Mouse (Mus musculus): ENCODE results near the gene Rac2. TPM values are rescaled to one million over a fixed set of nuclear protein-coding genes. Genes with fewer than 3 reads are reported as not detected.
A peak's percentile ranks its signal among the peaks of the same experiment; 100 is the strongest.

Rac2 gene
- 1 to 10 TPM; 2.1 to 2.6 TPM for total RNA-seq (2021)

DNA sequence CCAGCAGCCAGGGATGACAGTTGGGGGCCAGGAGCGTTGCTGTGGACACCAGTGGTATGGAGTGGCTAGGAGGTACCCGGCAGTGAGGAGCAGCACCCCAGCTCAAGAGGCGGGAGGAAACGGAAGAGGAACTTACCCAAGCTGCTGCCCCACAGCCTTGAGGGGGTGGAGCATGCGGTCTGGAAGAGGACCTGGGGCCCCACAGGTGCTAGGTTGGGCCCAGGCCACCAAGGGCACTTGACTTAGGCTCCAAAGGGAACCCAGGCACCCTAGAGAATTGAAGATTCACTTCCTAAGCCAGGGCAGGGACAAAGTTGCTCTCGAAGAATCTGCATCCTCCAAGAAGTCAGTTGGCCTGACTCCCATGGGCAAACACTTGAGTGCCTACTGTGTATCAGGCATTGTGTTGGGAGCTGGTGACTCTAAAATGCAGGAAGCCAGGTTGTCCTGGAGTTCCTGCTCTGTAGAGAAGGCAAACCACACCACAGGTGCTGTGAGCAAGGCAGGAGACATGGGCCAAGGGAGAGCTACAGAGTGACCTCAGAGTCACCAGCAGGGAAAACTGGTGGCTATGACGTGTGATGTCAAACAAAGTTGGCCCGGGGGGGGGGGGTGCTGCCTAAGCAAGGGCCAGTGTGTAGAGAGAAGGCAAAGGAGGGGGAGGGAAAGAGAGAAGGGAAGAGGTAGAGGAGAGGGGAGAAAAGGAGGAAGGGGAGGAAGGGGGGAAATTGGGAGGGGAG lies at the start of gene Rac2:
TSS of gene Rac2 (minus strand) at position 126 of the 740 bp plus-strand sequence.
- no peak for DNase-seq

DNA sequence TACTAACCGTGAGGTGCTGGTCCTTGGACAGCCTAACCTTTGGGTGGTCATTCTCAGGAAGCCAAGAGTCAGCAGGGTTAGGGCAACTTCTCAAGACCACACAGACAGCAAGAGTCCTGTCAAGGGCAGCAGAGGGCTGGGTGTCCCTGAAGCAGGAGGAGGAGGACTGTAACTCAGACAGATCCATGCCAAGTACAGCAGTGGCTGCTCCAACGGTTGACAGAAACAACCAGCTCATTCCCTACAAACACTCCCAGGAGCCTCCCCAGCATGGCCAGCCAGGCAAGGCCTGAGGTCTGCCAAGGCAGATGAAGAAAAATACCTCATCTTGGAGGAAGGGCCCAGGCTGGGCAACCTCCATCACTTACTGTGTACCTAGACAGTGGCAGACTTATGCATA lies 44.4 kb upstream of the Rac2 start:
- no peak for DNase-seq

DNA sequence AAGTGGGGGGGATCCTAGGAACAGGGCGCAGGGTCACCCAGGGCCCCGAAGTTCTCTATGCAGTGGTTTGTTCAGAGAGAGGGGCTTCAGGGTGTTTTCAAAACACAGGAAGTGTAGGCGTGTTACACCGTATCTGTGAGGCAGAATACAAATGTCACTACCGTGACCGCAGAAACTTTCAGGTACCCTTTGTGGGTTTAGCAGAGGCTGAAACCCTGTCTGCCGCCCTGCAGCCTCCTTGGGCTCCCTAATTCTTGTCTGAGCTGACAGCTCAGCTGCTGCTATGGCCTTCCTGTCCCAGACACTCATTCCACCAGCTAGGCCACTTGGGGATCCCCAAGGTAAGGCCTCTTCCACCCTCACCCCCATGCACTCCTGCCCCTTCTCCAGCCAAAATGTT lies 42.0 kb upstream of the Rac2 start:
- no peak for DNase-seq

DNA sequence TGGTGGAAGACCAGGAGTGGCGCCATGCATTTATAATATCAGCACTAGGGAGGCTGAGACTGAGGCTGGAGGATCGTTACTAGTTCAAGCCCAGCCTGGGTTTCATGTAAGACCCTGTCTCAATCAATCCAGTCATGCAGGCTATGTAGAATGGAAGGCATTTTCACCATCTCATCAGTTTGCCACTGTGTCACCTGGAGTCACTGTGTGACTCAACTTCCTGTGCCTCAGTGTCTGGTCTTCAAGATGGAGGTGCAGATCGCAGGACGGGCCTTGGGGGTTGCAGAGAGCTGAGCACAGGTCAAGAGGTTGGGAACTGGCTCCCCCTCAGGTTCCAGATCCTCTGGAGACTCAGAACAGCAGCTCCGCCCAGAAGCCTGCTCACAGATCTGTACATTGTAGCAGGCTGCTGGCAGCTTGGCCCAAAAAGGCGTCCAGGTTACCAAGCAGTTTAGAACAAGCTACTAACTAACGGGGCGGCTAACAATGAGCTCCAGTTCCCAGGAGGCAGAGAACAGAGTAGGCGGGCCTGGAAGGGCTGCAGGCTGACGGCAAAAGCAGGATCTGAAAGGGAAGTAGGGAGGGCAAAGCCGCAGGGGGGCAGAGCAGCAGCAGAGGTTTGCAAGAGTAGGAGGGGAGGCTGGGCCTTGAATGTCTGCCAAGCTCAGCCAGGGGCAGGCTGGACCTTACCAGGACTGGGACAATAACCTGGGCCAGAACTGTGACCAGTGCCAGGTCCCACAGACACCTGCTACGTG lies 38.3 kb upstream of the Rac2 start:
- DNase-seq = peak; percentile 20

DNA sequence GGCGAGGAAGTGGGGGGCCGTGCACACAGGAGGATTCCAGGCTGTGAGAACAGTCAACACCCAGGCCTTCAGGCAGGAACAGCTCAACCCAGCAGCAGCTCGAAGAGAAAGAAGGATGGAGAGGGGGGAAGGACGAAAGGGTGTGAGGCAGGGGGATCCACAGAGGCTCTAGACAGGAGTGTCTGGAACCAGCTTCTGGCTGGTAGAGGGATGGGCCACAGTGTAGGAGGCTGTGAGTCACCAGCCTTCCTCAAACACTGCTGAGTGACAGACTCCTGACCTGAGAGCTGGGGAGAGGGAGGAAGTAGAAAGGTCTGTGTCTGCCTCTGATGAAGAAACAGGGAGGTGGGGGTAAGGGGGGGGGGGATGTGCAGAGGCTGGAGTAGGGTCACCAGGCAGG lies 34.9 kb upstream of the Rac2 start:
- no peak for DNase-seq

DNA sequence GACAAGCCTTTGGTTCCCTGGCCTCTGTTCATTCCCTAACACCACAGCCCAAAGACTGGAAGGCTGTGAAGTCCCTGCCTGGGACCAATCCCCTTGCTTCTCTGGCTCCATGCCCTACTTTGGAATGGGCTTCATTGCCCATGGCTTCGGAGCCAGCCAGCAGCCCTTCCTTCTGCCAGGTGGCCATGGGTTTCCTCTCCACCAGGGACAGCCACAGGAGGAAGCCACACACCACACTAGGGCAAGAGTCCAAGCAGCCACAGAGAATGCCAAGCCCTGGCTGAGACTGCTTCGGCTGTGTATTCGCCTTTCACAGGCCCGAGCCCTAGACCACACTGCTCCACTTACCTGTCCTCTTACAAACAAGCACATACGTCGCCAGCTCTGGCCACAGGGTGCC lies 33.5 kb upstream of the Rac2 start:
- DNase-seq = no peak

DNA sequence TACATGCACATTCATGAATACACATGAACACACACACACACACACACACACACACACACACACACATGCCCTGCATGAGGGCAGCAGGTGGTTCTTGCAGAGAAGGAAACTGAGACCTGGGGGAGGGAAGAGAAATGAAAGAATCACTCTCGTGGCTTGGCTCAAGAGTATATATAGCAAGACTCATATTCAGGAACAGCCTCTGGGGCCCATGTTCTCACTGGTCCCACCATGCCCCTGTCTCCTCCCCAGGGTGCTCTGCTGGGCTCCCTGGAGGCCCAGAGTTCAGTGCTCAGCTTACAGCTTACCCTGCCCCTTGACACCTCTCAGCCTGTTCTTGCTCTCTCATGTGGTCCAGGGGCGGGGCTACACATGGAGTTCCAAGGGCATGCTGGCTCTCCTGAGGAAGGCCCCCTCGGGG lies 32.8 kb upstream of the Rac2 start:
- DNase-seq = no peak

DNA sequence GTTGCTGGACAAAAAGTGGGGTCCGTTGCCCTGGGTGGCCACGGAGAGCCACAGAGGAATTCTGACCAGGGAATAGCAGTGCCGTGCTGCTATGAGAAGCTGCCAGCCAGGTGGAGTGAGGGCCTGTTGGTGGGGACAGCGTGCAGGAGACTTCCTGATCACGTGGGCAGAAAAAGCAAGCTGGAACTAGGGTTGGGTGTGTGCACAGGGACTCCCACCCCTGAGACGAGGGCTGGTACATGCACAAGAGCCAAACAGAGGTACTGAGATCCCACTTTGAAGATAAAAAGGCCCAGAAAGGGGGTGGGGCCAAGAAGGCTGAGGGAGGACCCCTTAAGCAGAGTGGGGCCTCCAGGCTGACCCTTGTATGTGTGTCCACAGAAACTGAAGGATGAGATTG lies 31.7 kb upstream of the Rac2 start:
- no peak for DNase-seq

DNA sequence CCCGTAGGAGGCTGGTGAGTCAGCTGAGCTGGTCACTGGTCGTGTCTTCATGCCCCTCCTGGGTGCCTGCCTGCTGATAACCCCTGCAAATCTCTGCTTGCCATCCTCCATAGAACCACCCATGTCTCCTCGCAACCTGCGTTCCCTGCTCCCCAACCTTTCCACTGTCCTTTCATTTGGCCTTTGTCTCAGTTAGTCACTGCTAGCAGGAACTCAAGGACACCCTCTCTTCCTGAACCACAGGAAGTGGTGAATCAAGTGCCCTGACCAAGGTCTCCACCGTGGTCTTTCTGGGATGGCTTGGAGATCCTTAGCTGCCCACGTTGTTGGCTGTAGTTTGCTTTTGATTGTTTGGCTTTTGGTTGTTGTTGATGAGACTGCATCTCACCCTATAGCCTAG lies 28.6 kb upstream of the Rac2 start:
- no peak for DNase-seq

DNA sequence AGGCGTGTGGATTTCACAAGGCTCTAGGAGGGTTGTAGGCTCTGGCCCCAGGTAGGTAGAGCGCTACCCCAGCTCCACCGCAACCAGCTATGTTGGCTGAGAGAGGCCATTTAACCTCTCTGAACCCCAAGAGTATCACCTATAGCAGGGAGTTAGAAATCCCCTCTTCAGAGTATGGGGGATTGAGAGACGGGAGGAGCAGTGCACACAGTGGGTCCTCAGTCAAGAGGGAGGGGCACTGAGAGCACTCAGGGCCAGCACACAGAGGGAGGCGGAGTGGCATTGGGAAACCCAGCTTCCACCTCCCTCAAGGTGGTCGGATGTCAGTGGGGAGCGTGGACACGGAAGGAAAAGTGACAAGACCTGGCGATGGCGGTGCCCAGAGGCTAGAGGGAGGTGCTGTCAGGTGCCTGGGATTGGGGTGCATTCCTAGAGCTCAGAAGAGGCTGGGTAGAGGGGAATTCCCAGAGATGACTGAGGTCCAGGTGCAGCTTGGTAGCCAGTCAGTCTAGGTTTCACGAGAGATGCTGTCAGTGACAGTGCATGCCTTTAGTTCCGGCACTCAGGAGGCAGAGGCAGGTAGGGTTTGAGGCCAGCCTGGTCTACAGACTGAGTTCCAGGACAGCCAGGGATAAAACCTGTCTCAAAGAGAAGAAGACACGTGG lies 27.1 kb upstream of the Rac2 start:
- DNase-seq = no peak

DNA sequence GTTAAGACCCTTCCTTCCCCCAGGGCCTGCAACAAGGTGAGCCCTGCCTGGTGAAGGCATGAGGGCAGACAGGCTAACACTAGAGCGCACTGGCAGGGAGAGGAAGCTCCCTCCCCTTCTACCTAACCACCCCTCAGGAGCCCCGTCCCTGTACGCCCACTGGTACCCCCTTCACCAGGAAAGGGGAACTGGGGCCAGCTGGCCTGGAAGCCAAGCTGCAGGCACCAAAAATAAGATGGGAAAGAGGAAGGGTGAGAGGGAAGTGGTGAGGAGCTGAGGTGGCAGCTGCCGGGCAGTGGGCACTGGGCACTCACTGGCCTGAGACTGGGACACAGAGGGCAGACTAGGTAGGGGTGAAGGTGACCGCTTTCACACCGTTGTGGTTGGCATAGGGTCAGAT lies 26.5 kb upstream of the Rac2 start:
- no peak for DNase-seq

DNA sequence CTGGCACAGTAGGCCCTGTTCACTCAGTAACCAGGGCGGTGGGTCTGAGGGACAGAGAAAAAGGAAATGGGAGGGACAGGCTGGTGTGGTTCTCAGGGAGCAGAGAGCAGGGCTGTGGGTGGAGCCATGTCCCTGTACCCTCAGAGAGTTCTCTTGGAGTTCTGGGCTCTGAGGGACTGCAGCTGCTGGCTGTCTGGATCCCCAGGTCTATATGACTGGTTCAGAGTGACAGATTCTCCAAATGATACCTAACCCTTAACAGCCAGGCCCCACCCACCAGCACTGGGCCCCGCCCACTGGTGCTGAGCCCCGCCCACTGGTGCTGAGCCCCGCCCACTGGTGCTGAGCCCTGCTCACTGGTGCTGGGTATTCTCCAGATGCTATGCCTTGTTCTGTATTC lies 25.1 kb upstream of the Rac2 start:
- peak; percentile 46 for DNase-seq

DNA sequence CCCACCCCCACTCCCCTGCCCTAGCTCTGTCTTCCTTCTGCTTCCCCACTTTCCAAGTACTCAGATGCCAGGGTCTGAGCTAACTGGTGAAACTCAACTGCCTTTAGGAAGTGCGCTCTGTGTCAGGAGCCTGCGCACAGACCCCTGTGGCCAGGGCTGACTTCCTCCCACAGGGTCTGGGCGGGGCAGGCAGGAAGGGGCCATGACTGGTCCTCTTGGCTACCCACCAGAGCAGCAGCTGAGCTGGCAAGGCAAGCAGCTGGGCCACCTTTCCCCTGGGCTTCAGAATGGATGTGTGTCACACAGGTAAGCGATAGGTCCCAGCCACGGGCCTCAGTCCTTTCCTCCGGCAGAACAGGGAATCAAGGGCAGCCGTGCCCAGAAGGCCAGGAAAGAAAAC lies 24.3 kb upstream of the Rac2 start, which contains the start of gene Cyth4:
TSS of gene Cyth4 (plus strand) at position 134 of the 400 bp plus-strand sequence.
- peak; percentile 40 for DNase-seq

DNA sequence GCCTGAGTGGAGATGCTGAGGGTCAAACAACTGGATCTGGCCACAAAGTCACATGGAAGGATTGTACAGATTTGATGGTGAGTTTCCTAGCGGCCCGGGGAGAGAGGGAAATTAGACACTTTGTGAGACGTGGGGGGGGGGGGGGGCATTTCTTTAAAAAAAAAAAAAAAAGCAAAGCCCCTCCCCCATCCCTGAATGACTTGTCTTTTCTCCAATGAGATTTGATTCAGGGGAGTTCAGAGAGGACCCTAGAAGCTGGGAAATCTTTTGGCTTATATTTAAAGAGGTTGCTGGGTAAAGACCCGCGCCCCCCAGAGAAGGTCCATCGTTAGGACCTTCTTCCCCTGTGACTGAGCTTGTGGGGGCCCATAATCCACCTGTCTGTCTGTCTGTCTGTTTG lies 23.9 kb upstream of the Rac2 start:
- no peak for DNase-seq

DNA sequence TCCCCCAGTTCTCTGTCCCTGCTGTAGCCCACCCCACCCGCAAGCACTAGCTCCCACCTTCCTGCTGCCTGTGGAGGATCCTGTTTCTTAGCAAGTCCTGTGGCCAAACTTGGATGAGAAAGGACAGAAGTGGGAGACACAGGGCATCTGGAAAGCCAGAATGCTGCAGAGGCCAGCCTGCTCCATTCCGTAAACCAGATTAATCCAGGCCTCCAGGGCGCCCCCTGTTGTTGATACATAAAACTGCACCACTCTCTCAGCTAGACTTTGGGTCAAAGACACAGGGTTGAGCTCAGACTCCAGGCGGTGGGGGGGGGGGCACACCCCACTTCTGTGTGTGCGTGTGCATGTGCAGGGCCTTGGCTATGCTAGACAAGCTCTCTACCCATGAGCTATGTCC lies 22.9 kb upstream of the Rac2 start:
- no peak for DNase-seq

DNA sequence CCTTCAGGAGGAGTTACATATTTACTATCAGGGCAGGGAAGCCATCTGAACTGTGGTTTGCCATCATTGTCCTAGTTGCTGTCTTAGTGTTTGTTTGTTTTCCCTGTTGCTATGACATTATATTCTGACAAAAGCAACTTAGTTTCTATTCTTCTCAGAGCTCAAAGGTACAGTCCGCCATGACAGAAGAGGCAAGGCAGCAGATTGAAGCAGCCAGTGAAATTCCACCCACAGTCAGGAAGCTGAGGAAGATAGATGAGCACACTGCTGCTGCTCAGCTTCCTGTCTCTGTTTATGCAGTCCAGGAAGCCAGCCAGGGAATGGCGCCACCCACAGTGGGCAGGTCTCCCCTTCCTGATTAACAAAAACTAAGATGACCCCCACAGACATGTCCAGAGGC lies 22.2 kb upstream of the Rac2 start:
- DNase-seq = no peak

DNA sequence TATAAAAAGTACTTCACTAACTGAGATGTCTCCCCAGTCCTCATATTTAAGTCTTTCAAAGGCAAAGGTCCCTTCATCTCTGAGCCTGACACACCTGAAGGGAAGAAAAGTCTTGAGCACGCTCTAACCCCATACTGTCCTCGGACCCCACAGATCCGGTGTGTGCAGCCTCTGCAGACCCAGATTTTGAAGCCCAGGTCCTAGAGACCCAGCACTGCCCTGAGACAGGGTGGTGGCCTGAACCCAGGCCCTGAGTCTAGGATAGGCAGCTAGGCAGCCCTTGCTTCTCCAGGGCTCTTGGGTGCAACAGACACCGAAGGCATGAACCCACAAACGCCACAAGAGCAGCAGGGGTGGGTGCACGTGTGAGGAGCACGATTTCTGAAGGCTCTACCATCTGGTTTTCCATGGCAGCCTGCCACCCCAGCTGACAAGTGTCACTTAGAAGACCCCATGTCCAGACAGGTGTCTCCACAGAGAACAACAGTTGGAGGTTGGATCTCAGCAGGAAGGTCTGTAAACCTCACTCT lies 21.4 kb upstream of the Rac2 start:
- DNase-seq = no peak

DNA sequence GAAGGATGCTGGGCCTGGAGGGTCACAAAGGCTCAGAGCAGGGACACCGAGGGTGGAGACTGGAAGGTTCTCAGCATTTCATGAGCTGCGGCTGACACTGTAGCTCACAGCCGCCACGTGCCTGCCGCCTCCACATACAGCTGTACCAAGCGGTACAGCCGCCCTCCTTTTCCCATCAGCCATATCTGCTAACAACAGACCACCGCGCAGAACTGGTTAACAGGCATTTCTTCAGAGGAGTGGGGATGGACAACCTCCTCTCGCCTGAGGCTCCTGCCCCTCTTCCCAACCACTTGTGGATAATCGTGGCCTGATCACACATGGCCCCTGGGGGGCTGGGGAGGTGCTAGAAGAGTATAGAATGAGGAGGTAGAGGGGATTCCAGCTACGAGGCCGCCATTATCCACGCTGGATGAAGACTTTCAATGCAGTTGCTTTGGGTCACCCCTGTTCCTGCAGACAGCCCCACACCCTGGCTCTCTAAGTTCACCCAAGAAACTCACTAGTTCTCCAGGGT lies 19.9 kb upstream of the Rac2 start:
- DNase-seq = no peak

DNA sequence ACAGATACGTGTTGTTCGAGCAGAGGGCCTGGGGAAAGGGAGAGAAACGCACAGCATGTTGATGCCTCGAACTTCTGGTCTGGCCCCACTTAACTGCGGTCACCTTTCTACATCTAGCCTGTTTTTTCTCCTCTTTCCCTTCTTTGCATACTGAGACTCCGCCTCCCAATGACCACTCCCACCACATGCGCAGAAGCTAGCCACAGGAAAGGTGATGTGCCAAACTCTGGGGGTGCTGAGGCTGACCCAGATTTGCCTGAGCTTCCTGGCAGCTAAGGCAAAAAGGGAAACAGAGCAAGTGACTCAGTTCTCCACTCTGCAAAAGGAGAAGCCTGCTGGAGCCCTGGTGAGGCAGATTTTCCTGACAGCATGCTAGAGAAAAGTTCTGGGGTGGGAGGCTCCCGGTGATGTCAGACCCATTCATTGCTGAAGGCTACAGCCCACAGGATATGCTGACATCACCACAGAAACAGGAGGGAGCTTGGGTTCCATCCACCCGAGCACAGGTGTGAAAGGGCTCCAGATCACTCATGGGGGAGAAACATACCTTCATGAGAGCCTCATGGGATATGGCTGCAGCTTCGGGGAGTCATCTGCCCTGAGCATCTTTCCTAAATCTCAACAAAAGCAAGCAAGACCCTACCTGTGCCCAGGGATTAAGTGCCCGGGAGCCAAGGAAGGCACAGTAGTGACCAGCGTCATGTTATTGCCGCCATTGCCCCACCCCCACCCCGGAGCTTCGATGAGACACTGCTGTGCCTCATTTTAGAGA lies 19.3 kb upstream of the Rac2 start:
- DNase-seq = no peak

DNA sequence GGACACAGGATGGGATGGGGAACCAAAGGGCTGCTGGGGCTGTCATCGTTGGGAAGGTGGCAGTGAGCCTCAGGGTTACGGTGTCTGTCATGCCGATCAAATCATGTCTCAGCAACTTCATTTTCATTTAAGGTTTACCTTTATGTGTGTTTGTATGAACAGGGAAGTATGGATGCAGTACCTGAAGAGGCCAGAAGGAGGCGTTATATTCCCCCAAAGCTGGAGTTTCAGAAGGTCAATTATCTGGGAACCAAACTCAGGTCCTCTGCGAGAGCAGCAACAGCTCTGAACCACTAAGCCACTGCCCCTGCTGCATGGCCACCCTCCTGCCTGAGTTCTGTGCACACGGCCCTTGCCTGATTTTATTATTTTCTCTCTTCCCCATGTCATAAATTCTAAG lies 18.2 kb upstream of the Rac2 start:
- DNase-seq = no peak

DNA sequence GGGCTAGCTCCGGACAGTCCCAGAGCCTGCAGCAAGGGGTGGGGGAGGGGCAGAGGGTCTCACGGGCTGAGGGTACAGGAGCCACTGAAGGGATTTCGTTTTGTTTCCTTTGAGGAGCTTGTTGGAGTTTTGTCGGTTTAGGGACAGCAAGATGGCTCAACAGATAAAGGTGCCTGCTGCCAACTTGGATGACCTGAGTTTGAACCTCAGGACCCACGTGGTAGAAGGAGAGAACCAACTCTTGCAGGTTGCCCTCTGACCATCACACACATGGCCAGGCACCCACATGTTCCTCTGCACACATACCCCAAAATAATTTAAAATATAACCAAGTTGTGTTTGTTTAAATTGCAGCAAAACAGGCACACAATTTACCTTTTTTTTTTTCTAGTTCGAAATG lies 17.4 kb upstream of the Rac2 start:
- no peak for DNase-seq

DNA sequence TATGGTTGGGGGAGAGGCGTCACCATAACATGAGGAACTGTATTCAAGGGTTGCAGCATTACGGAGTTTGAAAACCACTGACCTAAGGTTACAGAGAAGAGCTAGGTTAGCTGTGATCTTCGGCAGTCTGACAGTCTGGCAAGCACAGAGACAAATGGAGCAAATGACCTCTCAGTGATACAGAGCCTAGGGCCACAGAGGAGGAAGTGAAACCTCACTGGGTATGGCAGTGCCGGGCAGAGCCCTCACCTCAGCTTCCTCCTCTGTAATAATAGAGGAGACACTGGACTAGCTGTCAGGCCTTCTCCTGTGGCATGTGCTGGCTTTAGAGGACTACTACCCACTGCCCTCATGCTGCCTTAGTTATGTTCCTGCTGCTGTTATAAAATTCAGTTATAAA lies 16.3 kb upstream of the Rac2 start:
- DNase-seq = no peak

Measured in heart, postnatal 4 days (tissue).